Mouse (Mus musculus): ENCODE results near the gene Smtn.
A peak's percentile ranks its signal among the peaks of the same experiment; 100 is the strongest.

Gene Smtn

DNA sequence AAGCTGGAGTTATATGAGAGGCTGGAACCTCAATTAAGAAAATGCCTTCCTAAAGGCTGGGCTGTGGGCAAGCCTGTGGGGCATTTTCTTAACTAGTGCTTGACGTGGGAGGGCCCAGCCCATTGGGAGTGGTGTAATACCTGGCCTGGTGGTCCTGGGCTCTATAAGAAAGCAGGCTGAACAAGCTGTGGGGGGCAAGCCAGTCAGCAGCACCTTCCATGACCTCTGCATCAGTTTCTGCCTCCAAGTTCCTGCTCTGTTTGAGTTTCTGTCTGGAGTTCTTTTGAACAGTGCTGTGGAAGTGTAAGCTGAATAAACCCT is 5.8 kb upstream of the Smtn start:
- DNase-seq = no peak

DNA sequence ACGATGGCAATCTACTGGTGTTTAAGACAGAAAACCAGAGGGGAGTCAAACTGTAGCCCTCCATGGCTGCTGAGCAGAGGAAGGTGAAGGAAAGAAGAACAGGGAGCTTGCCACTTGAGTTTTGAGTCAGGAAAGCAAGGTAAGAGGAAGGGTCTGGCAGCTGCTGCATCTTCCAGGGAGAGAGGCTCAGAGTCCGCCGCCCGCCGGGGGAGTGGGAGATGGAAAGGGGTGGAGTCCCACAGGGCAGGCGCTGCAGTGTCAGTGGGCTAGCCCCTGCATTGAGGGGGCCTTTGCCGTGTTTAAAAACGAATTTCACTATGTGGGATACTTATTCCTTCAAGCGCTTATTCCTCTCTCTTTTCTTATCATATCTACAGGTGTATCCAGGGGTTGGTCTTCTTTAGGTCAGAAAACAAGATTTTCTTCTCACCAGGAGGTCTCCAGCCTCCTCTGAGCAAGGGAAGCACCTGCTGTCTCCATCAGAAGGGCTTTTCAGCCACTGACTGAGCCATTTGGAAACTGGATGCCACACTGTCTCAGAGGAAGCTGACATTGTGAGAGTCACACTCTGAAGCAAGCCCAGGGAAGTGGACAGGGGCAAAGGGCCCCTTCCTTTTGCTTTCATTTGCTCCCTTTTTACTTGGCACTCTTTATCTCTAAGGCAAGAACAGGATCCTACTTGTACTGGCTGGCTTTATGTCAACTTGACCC is 5.3 kb upstream of the Smtn start:
- no peak for DNase-seq

GRCm38 (mm10) chr11:3544409-3544808 is 4.0 kb upstream of the Smtn start:
- DNase-seq = no peak

- no peak for DNase-seq
Observed at GRCm38 (mm10) chr11:3543001-3543400, 2.6 kb upstream of the Smtn start.

DNA sequence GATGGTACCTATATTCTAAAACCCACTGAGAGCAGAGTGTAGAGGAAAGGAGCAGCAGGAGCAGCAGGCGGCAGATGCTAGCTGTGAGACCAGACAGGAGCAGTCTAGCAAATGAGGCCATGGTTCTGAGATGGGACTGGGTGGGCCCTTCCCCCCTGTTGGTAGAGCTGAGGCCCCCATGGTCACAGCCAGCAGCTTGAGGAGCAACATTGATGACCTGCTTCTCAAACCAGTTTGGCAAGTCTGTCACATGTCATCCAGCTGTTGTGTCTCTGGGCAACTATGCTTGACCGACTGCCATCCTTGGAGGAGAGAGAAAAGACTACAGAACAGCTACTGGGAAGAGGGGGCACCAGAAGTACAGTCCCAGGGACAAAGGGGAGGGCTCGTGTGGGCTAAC is 1.5 kb upstream of the Smtn start:
- no peak for DNase-seq

GRCm38 (mm10) chr11:3539826-3540196 is 601 bp downstream of the Smtn start:
- DNase-seq = no peak

- peak; percentile 86 for DNase-seq
Observed at GRCm38 (mm10) chr11:3539111-3539825, 1.1 kb downstream of the Smtn start.

GRCm38 (mm10) chr11:3538341-3538740 is 2.1 kb downstream of the Smtn start:
- no peak for DNase-seq

GRCm38 (mm10) chr11:3537711-3538110 is 2.7 kb downstream of the Smtn start:
- DNase-seq = no peak

GRCm38 (mm10) chr11:3536745-3537333 is 3.6 kb downstream of the Smtn start:
- DNase-seq = no peak

- DNase-seq = no peak
Observed at GRCm38 (mm10) chr11:3536082-3536481, 4.3 kb downstream of the Smtn start.

DNA sequence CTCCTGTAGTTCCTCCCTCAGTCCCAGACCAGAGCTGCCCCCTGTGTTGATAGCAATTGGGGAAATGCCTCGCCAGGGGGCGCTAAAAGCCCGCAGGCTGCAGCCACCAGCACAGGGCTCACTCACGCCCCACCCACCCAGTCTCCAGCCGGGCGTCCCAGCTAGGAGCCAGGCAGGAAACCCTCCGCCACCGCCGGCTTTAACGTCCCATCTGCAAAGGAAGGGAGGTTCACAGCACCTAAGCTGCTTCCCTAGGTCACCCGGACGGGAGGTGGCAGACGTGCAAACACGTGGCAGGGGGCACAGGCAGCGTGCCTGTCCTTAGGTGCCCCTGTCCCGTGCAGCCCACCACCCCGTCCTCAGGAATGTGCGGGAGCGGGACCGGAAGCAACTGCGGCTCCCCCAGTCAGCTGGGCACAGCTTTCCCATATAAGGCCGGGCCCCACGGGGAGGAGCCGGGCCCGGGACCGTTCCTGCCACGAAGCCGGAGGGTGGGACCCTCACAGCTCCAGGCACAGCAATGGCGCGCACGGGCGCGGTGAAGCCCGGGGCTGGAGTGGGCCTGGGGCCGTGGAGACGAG is 4.9 kb downstream of the Smtn start:
- DNase-seq = peak; percentile 90

GRCm38 (mm10) chr11:3534956-3535355 is 5.5 kb downstream of the Smtn start:
- no peak for DNase-seq

DNA sequence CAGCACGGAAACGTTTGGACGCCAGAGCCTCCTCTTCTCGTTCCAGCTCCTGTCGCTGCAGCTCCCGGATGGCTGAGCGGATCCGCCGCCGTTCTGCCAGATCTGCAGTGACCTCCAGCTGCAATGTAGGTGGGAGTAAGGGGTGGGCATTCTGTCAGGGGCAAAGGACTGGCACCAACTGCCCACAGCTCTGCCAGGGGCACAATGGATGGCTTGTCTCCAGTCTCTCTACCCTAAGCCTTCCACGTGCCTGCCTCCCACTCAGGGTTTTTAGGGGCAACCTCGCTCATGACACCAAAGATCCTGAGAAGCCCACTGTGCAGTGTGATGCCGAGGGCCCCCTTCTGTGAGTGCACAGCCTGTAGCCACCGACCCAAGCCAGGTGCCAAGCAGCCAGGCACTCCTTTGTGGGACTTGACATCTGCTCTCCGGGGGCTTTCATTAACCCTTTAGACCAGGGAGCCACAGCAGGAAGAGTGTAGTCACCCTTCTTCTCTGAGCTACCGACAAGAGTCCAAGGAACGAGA is 6.9 kb downstream of the Smtn start:
- no peak for DNase-seq

- no peak for DNase-seq
Observed at GRCm38 (mm10) chr11:3532101-3532931, 8.1 kb downstream of the Smtn start.

GRCm38 (mm10) chr11:3531634-3532033 is 8.8 kb downstream of the Smtn start:
- DNase-seq = no peak

DNA sequence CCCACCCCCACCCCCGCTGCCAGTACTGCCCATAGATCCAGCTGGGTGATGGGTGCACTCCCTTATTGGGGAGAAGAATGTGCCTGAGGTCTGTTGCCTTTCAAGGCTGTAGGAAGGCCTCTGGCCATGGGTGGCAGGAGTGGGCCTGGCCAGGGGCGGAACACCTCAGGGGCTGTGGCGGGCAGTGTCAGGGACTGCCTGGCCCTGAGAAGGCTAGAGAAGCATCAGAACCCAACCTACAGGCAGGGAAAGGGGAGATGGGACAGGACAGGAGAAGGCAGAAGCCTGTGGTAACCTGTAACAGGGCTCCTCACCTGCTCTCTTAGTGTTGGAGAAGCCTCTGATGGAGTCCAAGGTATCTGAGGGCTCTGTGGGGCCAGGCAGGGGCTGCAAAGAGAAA is 9.7 kb downstream of the Smtn start:
- DNase-seq = no peak

- DNase-seq = no peak
Observed at GRCm38 (mm10) chr11:3529476-3530252, 10.7 kb downstream of the Smtn start.

- no peak for DNase-seq
Observed at GRCm38 (mm10) chr11:3528208-3528607, 12.2 kb downstream of the Smtn start.

DNA sequence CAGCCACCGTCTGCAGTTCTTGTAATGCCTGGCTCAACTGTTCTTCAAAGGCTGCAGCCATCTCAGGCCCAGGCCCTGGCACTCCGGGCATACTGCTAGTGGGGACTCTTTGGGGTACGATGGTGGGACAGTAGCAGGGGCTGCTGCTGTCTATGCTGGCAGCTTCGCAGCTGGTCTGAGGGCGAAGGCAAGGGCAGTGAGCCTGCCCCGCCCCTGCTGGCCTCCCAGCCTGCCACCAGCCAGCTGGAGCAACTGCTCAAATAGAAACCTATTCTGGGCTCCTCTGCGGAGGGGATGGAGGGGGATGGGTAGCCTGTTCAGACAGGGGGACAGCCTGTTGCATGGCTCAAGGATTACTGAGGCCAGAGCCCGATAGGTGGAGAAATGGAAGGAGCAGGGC is 12.6 kb downstream of the Smtn start:
- DNase-seq = no peak

DNA sequence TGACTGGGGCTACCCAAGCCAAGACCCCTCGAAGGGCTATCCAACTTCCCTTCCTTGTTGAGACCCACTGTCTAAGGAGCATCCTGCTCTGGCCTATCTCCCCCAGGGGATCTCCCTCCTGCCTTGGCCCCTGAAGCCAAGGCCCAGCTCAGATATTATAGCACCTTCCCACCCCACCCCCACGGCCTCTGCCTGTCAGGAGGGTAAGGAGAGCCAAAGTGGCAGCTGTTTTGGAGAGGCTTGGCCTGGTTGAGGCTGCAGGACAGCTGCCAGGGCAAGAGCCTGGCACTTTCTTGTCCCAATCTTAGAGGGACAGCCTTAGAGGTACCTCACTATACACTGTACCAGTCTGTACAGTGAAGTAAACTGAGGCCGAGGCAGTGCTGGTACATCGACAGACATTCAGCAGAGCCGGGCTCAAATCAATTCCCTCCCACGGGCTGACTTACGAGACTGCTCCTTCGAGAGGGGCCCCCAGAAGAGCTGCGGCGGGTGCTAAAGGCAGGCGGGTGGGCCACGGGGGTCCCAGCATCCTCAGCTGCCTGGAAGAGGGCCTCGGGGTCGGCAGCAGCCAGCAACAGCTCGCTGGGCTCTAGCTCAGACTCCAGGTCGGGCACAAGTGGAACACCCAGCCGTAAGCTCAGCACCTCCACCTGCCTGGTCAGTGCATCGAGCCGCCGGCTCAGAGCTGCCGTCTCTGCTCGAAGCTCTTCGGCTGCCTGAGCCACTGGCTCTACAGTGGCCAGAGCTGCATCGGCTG is 13.3 kb downstream of the Smtn start:
- DNase-seq = no peak

Measured in right cerebral cortex, postnatal 25 days (tissue).